Mouse (Mus musculus) brain, embryonic 14.5 days (tissue): ENCODE measurements at regions not wholly inside any gene's neighbourhood (a gene's known extent, or its start where the extent isn't known, plus 50 kb on each side); places are given as distances from the start of the nearest gene placed in this dataset.
A peak's percentile ranks its signal among the peaks of the same experiment; 100 is the strongest.

ENCODE experiments used
- DNase-seq: peaks from one replicate; pipeline ENCODE4 v3.0.0-alpha.2; 2011; ENCODE audit warnings: low read depth
- CTCF ChIP-seq: fragments of 200-500 bp; IDR thresholded peaks from 2 replicates; pipeline ENCODE4 v1.5.1; 2012; ENCODE audit warnings: inconsistent platforms, mild to moderate bottlenecking, moderate library complexity, borderline replicate concordance; ENCODE audit not compliant: insufficient read depth, insufficient read length; ENCODE audit errors: extremely low read depth
- POLR2A ChIP-seq: fragments of 200-500 bp; IDR thresholded peaks from 2 replicates; pipeline ENCODE4 v1.6.1; 2012; ENCODE audit warnings: mild to moderate bottlenecking, inconsistent platforms, borderline replicate concordance; ENCODE audit not compliant: poor library complexity, insufficient read depth, insufficient read length, severe bottlenecking; ENCODE audit errors: extremely low read depth

- no peak for DNase-seq
- no peak for TF ChIP-seq POLR2A
- no peak for TF ChIP-seq CTCF
Measured at GRCm38 (mm10) chr8:11956268-11956667, 116.0 kb downstream of the Tex29 start.

- TF ChIP-seq CTCF (peak; percentile 61; the same call in 1 of the 2 replicates), POLR2A (no peak)
- peak; percentile 85 for DNase-seq
Measured at GRCm38 (mm10) chr8:11957046-11957783, 116.9 kb downstream of the Tex29 start.

- DNase-seq, result no peak
- TF ChIP-seq POLR2A (no peak), CTCF (no peak)
Measured at GRCm38 (mm10) chr8:11958176-11958575, 117.9 kb downstream of the Tex29 start.

GRCm38 (mm10) chr8:11959466-11959865 lies 119.2 kb downstream of the Tex29 start:
- TF ChIP-seq POLR2A, result no peak
- TF ChIP-seq CTCF, result no peak
- peak; percentile 39 for DNase-seq

- TF ChIP-seq POLR2A (no peak), CTCF (no peak)
Measured at GRCm38 (mm10) chr8:11963575-11963974, 123.3 kb downstream of the Tex29 start.

GRCm38 (mm10) chr8:11967670-11968069 lies 127.4 kb downstream of the Tex29 start:
- DNase-seq, result no peak
- TF ChIP-seq POLR2A, result no peak
- no peak for TF ChIP-seq CTCF

More at GRCm38 (mm10) chr8:11963575-11963974, 123.3 kb downstream of the Tex29 start:
- DNase-seq, result no peak

GRCm38 (mm10) chr8:11970515-11970914 lies 130.2 kb downstream of the Tex29 start:
- TF ChIP-seq POLR2A (no peak), CTCF (no peak)
- DNase-seq, result no peak

GRCm38 (mm10) chr8:11973436-11973835 lies 133.2 kb downstream of the Tex29 start:
- peak; percentile 72 for DNase-seq
- no peak for TF ChIP-seq CTCF
- TF ChIP-seq POLR2A, result no peak

- peak; percentile 41 for DNase-seq
- TF ChIP-seq POLR2A (no peak), CTCF (no peak)
Measured at GRCm38 (mm10) chr8:11977121-11977520, 136.8 kb downstream of the Tex29 start.

- TF ChIP-seq CTCF (no peak), POLR2A (no peak)
- no peak for DNase-seq
Measured at GRCm38 (mm10) chr8:11979056-11979455, 138.8 kb downstream of the Tex29 start.

GRCm38 (mm10) chr8:11981458-11981857 lies 141.2 kb downstream of the Tex29 start:
- peak; percentile 51; the same call in 1 of the 2 replicates for TF ChIP-seq CTCF
- TF ChIP-seq POLR2A, result no peak
- DNase-seq, result no peak

GRCm38 (mm10) chr8:11990024-11990423 lies 149.8 kb downstream of the Tex29 start:
- peak; percentile 54 for DNase-seq
- TF ChIP-seq CTCF (no peak), POLR2A (no peak)
